Mouse (Mus musculus): ENCODE data around the gene Thrsp.

- TF ChIP-seq CTCF (IDR thresholded peaks at IDR 0.05; ENCODE audit: control insufficient read depth, insufficient read depth, low read length) (no peak), POLR2A (IDR thresholded peaks at IDR 0.05; ENCODE audit: borderline replicate concordance, control insufficient read depth, low read depth, low read length) (no peak)
Observed at GRCm38 (mm10) chr7:97383496-97384132, 33.9 kb downstream of the Thrsp start.
